Mouse (Mus musculus) CD4-positive, CD25-positive, alpha-beta regulatory T cell, adult 2 months (primary cell): ENCODE results near the gene Tbc1d1.

Source experiments
- DNase-seq: peaks from one replicate; pipeline ENCODE4 v3.0.0-alpha.2; 2012; ENCODE audit warnings: low read depth, low spot score

Tbc1d1 gene

GRCm38 (mm10) chr5:64274738-64275451 is 118.8 kb downstream of the Tbc1d1 start:
- peak; percentile 70 for DNase-seq

- DNase-seq, result no peak
These were observed 121.6 kb downstream of the Tbc1d1 start for GRCm38 (mm10) chr5:64277646-64278191.

- DNase-seq, result no peak
These were observed 123.6 kb downstream of the Tbc1d1 start for GRCm38 (mm10) chr5:64279668-64280067.

- DNase-seq, result no peak
These were observed 124.1 kb downstream of the Tbc1d1 start for GRCm38 (mm10) chr5:64280191-64280590.

- no peak for DNase-seq
These were observed 124.5 kb downstream of the Tbc1d1 start for GRCm38 (mm10) chr5:64280613-64281012.

GRCm38 (mm10) chr5:64281674-64282073 is 125.6 kb downstream of the Tbc1d1 start:
- DNase-seq, result no peak

GRCm38 (mm10) chr5:64282594-64282993 is 126.5 kb downstream of the Tbc1d1 start:
- no peak for DNase-seq

GRCm38 (mm10) chr5:64285289-64285688 is 129.2 kb downstream of the Tbc1d1 start:
- DNase-seq, result no peak

GRCm38 (mm10) chr5:64285851-64286250 is 129.7 kb downstream of the Tbc1d1 start:
- DNase-seq, result no peak

- no peak for DNase-seq
These were observed 131.2 kb downstream of the Tbc1d1 start for GRCm38 (mm10) chr5:64287287-64287686.

- DNase-seq, result no peak
These were observed 132.2 kb downstream of the Tbc1d1 start for GRCm38 (mm10) chr5:64288031-64288928.

- peak; percentile 77 for DNase-seq
These were observed 133.3 kb downstream of the Tbc1d1 start for GRCm38 (mm10) chr5:64289202-64290060.

GRCm38 (mm10) chr5:64290061-64290345 is 133.9 kb downstream of the Tbc1d1 start:
- no peak for DNase-seq

- no peak for DNase-seq
These were observed 135.6 kb downstream of the Tbc1d1 start for GRCm38 (mm10) chr5:64291657-64292056.

GRCm38 (mm10) chr5:64295621-64296020 is 139.5 kb downstream of the Tbc1d1 start:
- peak; percentile 38 for DNase-seq

- no peak for DNase-seq
These were observed 140.2 kb downstream of the Tbc1d1 start for GRCm38 (mm10) chr5:64296328-64296727.

- peak; percentile 64 for DNase-seq
These were observed 141.0 kb downstream of the Tbc1d1 start for GRCm38 (mm10) chr5:64297100-64297499.

GRCm38 (mm10) chr5:64298331-64299036 is 142.4 kb downstream of the Tbc1d1 start:
- no peak for DNase-seq

- no peak for DNase-seq
These were observed 143.6 kb downstream of the Tbc1d1 start for GRCm38 (mm10) chr5:64299508-64300324.

- no peak for DNase-seq
These were observed 145.1 kb downstream of the Tbc1d1 start for GRCm38 (mm10) chr5:64301246-64301645.
